Mouse (Mus musculus): ENCODE results near the gene Ces1f. TPM values are rescaled to one million over a fixed set of nuclear protein-coding genes. Genes with fewer than 3 reads are reported as not detected.
A peak's percentile ranks its signal among the peaks of the same experiment; 100 is the strongest.

Gene Ces1f
- 0.84 and 1.1 TPM in 2 replicates for polyA plus RNA-seq (2015; fragmentation: Nextera tagmentation; extraction: Ambion mirVana)

- no peak for ATAC-seq
- Histone ChIP-seq H3K27me3 (ENCODE audit: insufficient read depth, low read length) (no peaks in the 10 kb centered on the region), H3K27ac (ENCODE audit: low read depth) (no peak within 1 kb of the TSS), H3K9ac (replicated peaks) (no peak within 1 kb of the TSS), H3K4me3 (ENCODE audit: low read depth, low read length) (no peak within 1 kb of the TSS), H3K36me3 (replicated peaks; ENCODE audit: insufficient read depth, low read length) (no peaks in the 10 kb centered on the region), H3K9me3 (ENCODE audit: low read length) (no peaks in the 10 kb centered on the region), H3K4me2 (ENCODE audit: low read depth, low read length) (no peak within 1 kb of the TSS), H3K4me1 (ENCODE audit: insufficient read depth) (no peaks in the 10 kb centered on the region)
- WGBS (ENCODE audit: insufficient replicate concordance) = 87% methylated on average over 1 of the region's 1 CpGs
- TF ChIP-seq CTCF (IDR thresholded peaks at IDR 0.05; ENCODE audit: low read depth) = no peak
- no peak for TF ChIP-seq EP300 (IDR thresholded peaks at IDR 0.05; ENCODE audit: low read depth)
- no peak for DNase-seq
Observed at GRCm38 (mm10) chr8:93279556-93279955, at the start of gene Ces1f. TSS of gene Ces1f (minus strand) at chr8:93279747.

GRCm38 (mm10) chr8:93325123-93325522, 45.6 kb upstream of the Ces1f start:
- Histone ChIP-seq H3K4me3 (ENCODE audit: low read depth, low read length) (no peak overlapping the region), H3K36me3 (replicated peaks; ENCODE audit: insufficient read depth, low read length) (no peaks in the 10 kb centered on the region), H3K9me3 (ENCODE audit: low read length) (no peaks in the 10 kb centered on the region), H3K27ac (ENCODE audit: low read depth) (no peak overlapping the region), H3K4me2 (ENCODE audit: low read depth, low read length) (no peak overlapping the region), H3K9ac (replicated peaks) (no peak overlapping the region), H3K27me3 (ENCODE audit: insufficient read depth, low read length) (no peaks in the 10 kb centered on the region), H3K4me1 (ENCODE audit: insufficient read depth) (no peaks in the 10 kb centered on the region)
- 51% methylated on average over 2 of the region's 2 CpGs for WGBS (ENCODE audit: insufficient replicate concordance)
- DNase-seq = peak; percentile 14
- TF ChIP-seq EP300 (IDR thresholded peaks at IDR 0.05; ENCODE audit: low read depth) = no peak
- peak; percentile 98 for ATAC-seq

- no peak for TF ChIP-seq EP300 (IDR thresholded peaks at IDR 0.05; ENCODE audit: low read depth)
- TF ChIP-seq CTCF (IDR thresholded peaks at IDR 0.05; ENCODE audit: low read depth) = no peak
- no peak for ATAC-seq
- no peak overlapping the region for H3K9ac ChIP-seq (replicated peaks)
- DNase-seq = no peak
- no peak overlapping the region for H3K4me3 ChIP-seq (ENCODE audit: low read depth, low read length)
- H3K4me2 ChIP-seq (ENCODE audit: low read depth, low read length) = no peak overlapping the region
- WGBS (ENCODE audit: insufficient replicate concordance) = 72% methylated on average over 2 of the region's 2 CpGs
- H3K27ac ChIP-seq (ENCODE audit: low read depth) = no peak overlapping the region
- no peaks in the 10 kb centered on the region for H3K27me3 ChIP-seq (ENCODE audit: insufficient read depth, low read length)
- no peaks in the 10 kb centered on the region for H3K36me3 ChIP-seq (replicated peaks; ENCODE audit: insufficient read depth, low read length)
- no peaks in the 10 kb centered on the region for H3K4me1 ChIP-seq (ENCODE audit: insufficient read depth)
- no peaks in the 10 kb centered on the region for H3K9me3 ChIP-seq (ENCODE audit: low read length)
Observed at GRCm38 (mm10) chr8:93317031-93317430, 37.5 kb upstream of the Ces1f start.

- H3K27ac ChIP-seq (ENCODE audit: low read depth) = no peak overlapping the region
- DNase-seq (no peak), ATAC-seq (no peak)
- no peak overlapping the region for H3K4me2 ChIP-seq (ENCODE audit: low read depth, low read length)
- no peaks in the 10 kb centered on the region for H3K27me3 ChIP-seq (ENCODE audit: insufficient read depth, low read length)
- H3K9ac ChIP-seq (replicated peaks) = no peak overlapping the region
- H3K4me3 ChIP-seq (ENCODE audit: low read depth, low read length) = no peak overlapping the region
- no peaks in the 10 kb centered on the region for H3K9me3 ChIP-seq (ENCODE audit: low read length)
- no peaks in the 10 kb centered on the region for H3K4me1 ChIP-seq (ENCODE audit: insufficient read depth)
- TF ChIP-seq CTCF (IDR thresholded peaks at IDR 0.05; ENCODE audit: low read depth) = no peak
- no peak for TF ChIP-seq EP300 (IDR thresholded peaks at IDR 0.05; ENCODE audit: low read depth)
- WGBS (ENCODE audit: insufficient replicate concordance) = 73% methylated on average over 2 of the region's 2 CpGs
- H3K36me3 ChIP-seq (replicated peaks; ENCODE audit: insufficient read depth, low read length) = no peaks in the 10 kb centered on the region
Observed at GRCm38 (mm10) chr8:93315557-93315956, 36.0 kb upstream of the Ces1f start.

- no peak overlapping the region for H3K4me3 ChIP-seq (ENCODE audit: low read depth, low read length)
- no peaks in the 10 kb centered on the region for H3K27me3 ChIP-seq (ENCODE audit: insufficient read depth, low read length)
- H3K27ac ChIP-seq (ENCODE audit: low read depth) = no peak overlapping the region
- ATAC-seq (no peak), DNase-seq (no peak)
- no peaks in the 10 kb centered on the region for H3K36me3 ChIP-seq (replicated peaks; ENCODE audit: insufficient read depth, low read length)
- no peak for TF ChIP-seq EP300 (IDR thresholded peaks at IDR 0.05; ENCODE audit: low read depth)
- TF ChIP-seq CTCF (IDR thresholded peaks at IDR 0.05; ENCODE audit: low read depth) = no peak
- no peaks in the 10 kb centered on the region for H3K9me3 ChIP-seq (ENCODE audit: low read length)
- no peak overlapping the region for H3K9ac ChIP-seq (replicated peaks)
- no peak overlapping the region for H3K4me2 ChIP-seq (ENCODE audit: low read depth, low read length)
- WGBS (ENCODE audit: insufficient replicate concordance) = 67% methylated on average over 2 of the region's 2 CpGs
- no peaks in the 10 kb centered on the region for H3K4me1 ChIP-seq (ENCODE audit: insufficient read depth)
Observed at GRCm38 (mm10) chr8:93283896-93284295, 4.3 kb upstream of the Ces1f start.

GRCm38 (mm10) chr8:93282349-93282748, 2.8 kb upstream of the Ces1f start:
- WGBS (ENCODE audit: insufficient replicate concordance) = 66% methylated on average over 3 of the region's 3 CpGs
- H3K4me2 ChIP-seq (ENCODE audit: low read depth, low read length) = no peak overlapping the region
- no peak for DNase-seq

More at GRCm38 (mm10) chr8:93282349-93282748, 2.8 kb upstream of the Ces1f start:
- H3K36me3 ChIP-seq (replicated peaks; ENCODE audit: insufficient read depth, low read length) = no peaks in the 10 kb centered on the region
- no peak overlapping the region for H3K27ac ChIP-seq (ENCODE audit: low read depth)
- no peak for ATAC-seq
- no peaks in the 10 kb centered on the region for H3K9me3 ChIP-seq (ENCODE audit: low read length)
- H3K4me1 ChIP-seq (ENCODE audit: insufficient read depth) = no peaks in the 10 kb centered on the region
- no peak overlapping the region for H3K9ac ChIP-seq (replicated peaks)
- no peak for TF ChIP-seq CTCF (IDR thresholded peaks at IDR 0.05; ENCODE audit: low read depth)
- no peak for TF ChIP-seq EP300 (IDR thresholded peaks at IDR 0.05; ENCODE audit: low read depth)
- H3K27me3 ChIP-seq (ENCODE audit: insufficient read depth, low read length) = no peaks in the 10 kb centered on the region
- H3K4me3 ChIP-seq (ENCODE audit: low read depth, low read length) = no peak overlapping the region

All from liver, postnatal 0 days (tissue).